Mouse (Mus musculus): ENCODE results near the gene Tcl1. TPM values are rescaled to one million over a fixed set of nuclear protein-coding genes. Genes with fewer than 3 reads are reported as not detected.
"Not testable (repeated sequence)": the region's sequence is repeated elsewhere in the genome, so short reads cannot be mapped to it uniquely, and the experiment has no call there.

The Tcl1 gene
- total RNA-seq, 2 experiments from 2014 or later, result not detected

DNA sequence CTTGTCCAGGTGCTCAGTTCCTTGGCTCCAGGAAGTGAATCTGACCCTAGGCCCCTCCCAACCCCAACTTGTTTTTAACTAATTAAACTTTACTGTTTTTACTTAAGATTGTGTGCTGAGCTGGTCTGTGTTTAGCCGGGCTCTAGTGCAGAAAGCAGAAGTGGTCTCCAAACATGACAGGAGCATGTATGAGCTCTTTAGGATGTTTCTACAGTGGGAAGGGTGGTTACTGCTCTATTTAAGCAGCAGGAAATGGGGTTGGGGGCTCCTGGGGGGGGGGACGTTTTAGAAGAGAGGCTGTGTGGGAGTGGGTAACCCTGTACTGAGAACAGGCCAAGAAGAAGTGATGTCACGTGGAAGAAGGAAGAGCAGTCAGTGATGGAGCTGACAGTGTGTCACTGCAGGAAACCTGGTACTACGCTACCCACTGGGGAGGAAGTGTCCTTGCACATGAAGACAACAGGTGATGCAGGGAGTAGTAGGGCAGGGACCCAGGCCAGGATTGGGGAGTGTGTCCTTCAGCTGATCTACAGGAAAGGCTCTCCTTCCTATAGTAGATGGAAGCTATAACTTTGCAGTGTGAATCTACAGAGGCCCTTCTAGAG, 41.5 kb downstream of the Tcl1 start:
- not testable (repeated sequence) for DNase-seq

DNA sequence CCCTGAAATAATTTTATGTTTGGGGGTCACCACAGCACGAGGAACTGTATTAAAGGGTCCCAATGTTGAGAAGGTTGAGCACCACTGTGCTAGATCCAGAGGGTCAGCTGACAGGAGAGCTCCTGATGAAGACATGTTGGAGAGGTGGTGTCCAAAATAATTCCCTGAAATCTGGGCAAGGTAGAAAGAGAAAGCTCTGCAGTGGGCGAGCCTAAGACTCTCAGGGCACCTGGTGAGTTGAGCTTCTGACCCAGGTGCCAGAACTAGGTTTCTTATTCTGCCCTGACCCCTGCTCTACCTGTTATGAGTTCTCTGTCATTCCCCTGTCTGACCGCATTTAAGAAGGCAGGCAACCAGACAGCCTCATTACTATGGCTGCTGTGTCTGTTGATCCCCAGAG, 46.5 kb downstream of the Tcl1 start, which contains the start of gene Tcl1b5:
Tcl1b5 (plus strand) TSS at position 301 of the 400 bp plus-strand sequence.
- DNase-seq, result not testable (repeated sequence)

DNA sequence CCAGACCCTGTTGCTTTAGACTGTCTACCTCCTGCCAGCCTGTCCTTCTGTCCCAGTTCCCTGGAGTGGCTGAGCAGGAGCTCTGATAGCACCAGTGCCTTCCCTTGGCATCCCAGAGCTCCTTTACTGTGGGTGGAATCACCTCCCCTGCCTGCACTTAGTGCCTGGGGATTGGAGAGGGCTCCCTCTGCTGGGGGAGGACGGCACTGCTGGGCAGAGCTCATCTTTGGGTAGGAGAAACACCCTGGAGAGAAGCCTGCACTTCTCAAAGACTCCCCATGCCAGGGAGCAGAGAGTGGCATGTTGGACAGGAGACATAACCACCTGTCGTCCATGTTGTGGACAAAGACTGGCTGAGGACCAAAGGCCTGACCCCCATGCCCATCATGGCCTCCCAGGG, 48.3 kb downstream of the Tcl1 start:
- DNase-seq, result peak; percentile 29 to 43

DNA sequence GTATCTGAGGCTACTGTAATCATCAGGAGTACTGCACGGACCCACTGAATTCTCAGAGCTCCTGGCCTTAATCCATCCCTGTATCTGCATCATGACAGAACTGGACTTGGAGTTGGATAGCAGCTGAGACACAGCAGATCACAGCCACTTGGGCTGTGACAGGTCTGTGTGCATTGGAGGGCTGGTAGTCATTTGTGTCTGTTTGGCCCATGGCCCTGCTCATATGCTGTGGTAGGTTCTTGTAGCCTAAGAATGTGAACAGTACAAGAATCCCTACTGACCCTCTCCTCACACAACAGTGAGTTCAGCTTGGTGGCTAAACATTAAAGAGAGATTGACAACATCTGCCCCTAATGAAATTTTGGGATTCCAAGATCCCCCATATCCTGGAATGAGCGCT, 49.2 kb downstream of the Tcl1 start:
- DNase-seq, result no peak

Other genes with a start within 250 kb of the Tcl1 start
- 1 to 10 TPM; 1.3 to 2.0 TPM for gene Syne3, start 213.0 kb downstream of the Tcl1 start, total RNA-seq (2021)
- gene Glrx5, start 190.1 kb downstream of the Tcl1 start, total RNA-seq (2021), result 10 to 100 TPM; 45.6 to 45.9 TPM
- gene Tcl1b2, start 76.8 kb downstream of the Tcl1 start, total RNA-seq (2021), result not detected
- not detected for gene Tcl1b1, start 63.1 kb downstream of the Tcl1 start, total RNA-seq (2021)
- gene Tcl1b5, start 46.4 kb downstream of the Tcl1 start, total RNA-seq (2021), result not detected
- not detected for gene Tcl1b3, start 31.8 kb downstream of the Tcl1 start, total RNA-seq (2021)
- gene Tcl1b4, start 20.8 kb downstream of the Tcl1 start, total RNA-seq (2021), result not detected
- gene Tunar, start 111.1 kb upstream of the Tcl1 start, total RNA-seq (2021), result 10 to 100 TPM; 17.2 to 19.7 TPM
- gene D430019H16Rik, start 231.1 kb upstream of the Tcl1 start, total RNA-seq (2021), result 100 to 1,000 TPM; 118 to 119 TPM